Mouse (Mus musculus) embryonic facial prominence, embryonic 15.5 days (tissue): ENCODE results near the gene Nell1. TPM values are rescaled to one million over a fixed set of nuclear protein-coding genes. Genes with fewer than 3 reads are reported as not detected.

Experiments
- ATAC-seq: fragments of 200-750 bp; cut with Nextera tagmentation; 2 replicates; pipeline ENCODE4 v1.8.0; 2017; ENCODE audit warnings: low read depth, moderate TSS enrichment; ENCODE audit not compliant: insufficient number of reproducible peaks, low FRiP score, low TSS enrichment
- H3K27ac ChIP-seq: fragments of 300-500 bp; sonication (generic); replicated peaks from 2 replicates; pipeline ENCODE4 v1.5.1; 2015; ENCODE audit warnings: mild to moderate bottlenecking, inconsistent platforms
- H3K27me3 ChIP-seq: fragments of 300-500 bp; sonication (generic); 2 replicates; pipeline ENCODE4 v1.6.1; 2015; ENCODE audit warnings: inconsistent platforms
- H3K36me3 ChIP-seq: fragments of 300-500 bp; sonication (generic); 2 replicates; pipeline ENCODE4 v1.6.1; 2015; ENCODE audit warnings: mild to moderate bottlenecking, inconsistent platforms
- H3K4me1 ChIP-seq: fragments of 300-500 bp; sonication (generic); 2 replicates; pipeline ENCODE4 v1.6.1; 2015; ENCODE audit warnings: inconsistent platforms
- H3K4me2 ChIP-seq: fragments of 300-500 bp; sonication (generic); replicated peaks from 2 replicates; pipeline ENCODE4 v1.6.1; 2015; ENCODE audit warnings: mild to moderate bottlenecking, inconsistent platforms
- H3K4me3 ChIP-seq: fragments of 300-500 bp; sonication (generic); replicated peaks from 2 replicates; pipeline ENCODE4 v1.5.1; 2015; ENCODE audit warnings: mild to moderate bottlenecking, inconsistent platforms
- H3K9ac ChIP-seq: fragments of 300-500 bp; sonication (generic); 2 replicates; pipeline ENCODE4 v1.6.1; 2015; ENCODE audit warnings: inconsistent platforms
- H3K9me3 ChIP-seq: fragments of 300-500 bp; sonication (generic); replicated peaks from 2 replicates; pipeline ENCODE4 v1.6.1; 2016; ENCODE audit warnings: inconsistent platforms
- WGBS: fragments of 180-500 bp; shearing (Covaris S2); methylation state at CpG from one replicate; pipeline ENCODE4 v1.1.7; 2015; 5-methylcytosine and 5-hydroxymethylcytosine counted together
- polyA plus RNA-seq: library from polyadenylated mRNA; unstranded; fragments of >200 nt; fragmentation: Nextera tagmentation; extraction: Ambion mirVana; gene quantifications from 2 replicates; pipeline ENCODE4 v1.2.1, GENCODE M21; 2015

The Nell1 gene
- polyA plus RNA-seq, 1 experiment from 2014 or later = 6.9 TPM

- no peak overlapping the region for H3K27ac ChIP-seq
- no peak overlapping the region for H3K9ac ChIP-seq
- H3K36me3 ChIP-seq = no peaks in the 10 kb centered on the region
- no peak overlapping the region for H3K4me2 ChIP-seq
- no peaks in the 10 kb centered on the region for H3K27me3 ChIP-seq
- H3K9me3 ChIP-seq = no peaks in the 10 kb centered on the region
- H3K4me3 ChIP-seq = no peak overlapping the region
- ATAC-seq = no peak
- H3K4me1 ChIP-seq = no peaks in the 10 kb centered on the region
- 87% methylated on average over 7 of the region's 7 CpGs for WGBS
These were observed 219.3 kb downstream of the Nell1 start for GRCm38 (mm10) chr7:50193955-50194354.

DNA sequence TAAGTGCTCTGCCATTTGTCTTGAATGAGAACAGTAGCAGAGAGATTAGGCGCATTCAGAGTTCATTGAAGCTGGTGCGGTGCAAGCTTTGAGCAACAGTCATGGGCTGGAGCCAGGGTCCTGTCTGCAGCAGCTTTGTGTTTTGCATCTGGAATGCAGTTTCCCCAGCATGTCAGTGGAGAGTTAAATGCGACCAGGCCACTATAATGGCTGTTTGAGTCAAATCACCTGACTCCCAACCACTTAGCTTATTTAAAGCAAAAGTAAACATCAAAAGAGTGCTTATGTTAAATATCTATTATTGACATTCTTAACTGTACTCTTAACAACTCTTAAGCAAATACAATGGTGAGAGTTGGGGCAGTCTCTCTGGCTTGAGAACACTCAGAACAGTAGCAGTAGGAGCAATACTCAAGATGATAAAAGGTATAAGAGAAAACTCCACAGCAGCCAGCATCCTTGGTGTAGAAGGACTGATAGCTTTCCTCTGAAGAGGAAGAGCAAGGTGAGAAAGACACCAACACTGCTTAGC, 220.5 kb downstream of the Nell1 start:
- H3K9ac ChIP-seq = no peak overlapping the region
- H3K4me2 ChIP-seq = no peak overlapping the region
- no peaks in the 10 kb centered on the region for H3K4me1 ChIP-seq
- H3K9me3 ChIP-seq = no peaks in the 10 kb centered on the region
- no peak overlapping the region for H3K27ac ChIP-seq
- ATAC-seq = no peak
- no peaks in the 10 kb centered on the region for H3K27me3 ChIP-seq
- H3K4me3 ChIP-seq = no peak overlapping the region
- H3K36me3 ChIP-seq = no peaks in the 10 kb centered on the region
- 55% methylated on average over 3 of the region's 3 CpGs for WGBS

GRCm38 (mm10) chr7:50205268-50205667, 230.6 kb downstream of the Nell1 start:
- Histone ChIP-seq H3K27me3 (no peaks in the 10 kb centered on the region), H3K36me3 (no peaks in the 10 kb centered on the region), H3K4me3 (no peak overlapping the region), H3K27ac (peak overlapping the region; percentile 52), H3K9me3 (no peaks in the 10 kb centered on the region), H3K4me2 (no peak overlapping the region), H3K4me1 (peaks cover 6% of the 10 kb centered on the region), H3K9ac (no peak overlapping the region)
- ATAC-seq = peak; percentile 92
- 12% methylated on average over 2 of the region's 2 CpGs for WGBS

DNA sequence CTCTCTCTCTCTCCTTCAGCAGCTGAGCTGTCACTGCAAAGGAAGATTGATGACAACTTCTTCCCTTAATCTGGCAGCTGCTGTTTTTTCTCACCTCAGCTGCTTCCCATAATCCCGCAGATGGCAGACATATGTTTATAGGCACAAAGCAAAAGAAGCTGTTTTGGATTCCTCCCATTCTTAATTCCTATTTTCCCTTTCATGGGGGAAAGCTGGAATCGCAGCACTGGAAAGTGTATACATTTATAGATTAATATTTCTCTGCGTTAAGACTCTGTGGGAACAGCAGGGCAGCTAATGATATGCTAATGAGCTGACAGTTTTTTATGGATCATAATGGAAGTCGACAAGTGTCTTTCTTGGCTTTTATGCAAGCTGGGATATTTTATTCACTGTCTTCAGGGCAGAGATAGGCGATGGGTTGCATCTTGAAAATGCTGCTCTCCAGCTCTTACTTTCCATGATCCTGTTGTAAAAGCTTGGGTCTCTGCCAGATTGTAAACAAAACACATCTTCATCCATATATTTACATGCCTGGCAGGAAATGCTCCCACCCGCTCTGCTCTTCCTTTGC, 236.1 kb downstream of the Nell1 start:
- no peak overlapping the region for H3K4me2 ChIP-seq
- ATAC-seq = no peak

DNA sequence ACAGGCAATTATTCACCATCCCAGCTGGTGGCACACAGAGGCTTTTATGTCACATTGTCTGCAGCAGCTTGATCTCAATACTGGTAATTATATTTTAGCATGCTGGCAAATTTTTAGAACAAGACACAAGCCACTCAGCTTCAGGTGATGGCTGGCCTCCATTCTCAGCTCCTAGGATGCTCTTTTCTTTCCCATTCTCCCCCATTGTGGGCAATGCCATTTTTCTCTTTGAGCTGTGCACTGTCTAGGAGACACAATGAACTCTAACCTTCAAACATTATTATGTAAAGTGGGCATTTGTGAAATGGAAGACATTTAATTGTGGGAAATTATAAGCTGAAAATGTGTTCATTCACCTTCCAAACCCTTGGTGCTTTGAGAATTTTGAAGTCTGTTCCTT, 247.2 kb downstream of the Nell1 start:
- peaks cover 4% of the 10 kb centered on the region for H3K4me1 ChIP-seq
- H3K27ac ChIP-seq = no peak overlapping the region
- no peaks in the 10 kb centered on the region for H3K27me3 ChIP-seq
- no peak overlapping the region for H3K4me3 ChIP-seq
- no peak overlapping the region for H3K9ac ChIP-seq
- H3K9me3 ChIP-seq = no peaks in the 10 kb centered on the region
- ATAC-seq = no peak
- H3K36me3 ChIP-seq = no peaks in the 10 kb centered on the region
- no peak overlapping the region for H3K4me2 ChIP-seq

More for the DNA sequence above, 236.1 kb downstream of the Nell1 start:
- Histone ChIP-seq H3K27ac (peak overlapping the region; percentile 59), H3K4me1 (peaks cover 10% of the 10 kb centered on the region), H3K9ac (no peak overlapping the region), H3K9me3 (peaks cover 3% of the 10 kb centered on the region; the same call in 1 of the 2 replicates), H3K36me3 (no peaks in the 10 kb centered on the region), H3K4me3 (no peak overlapping the region), H3K27me3 (no peaks in the 10 kb centered on the region)
- 24% methylated on average over 6 of the region's 6 CpGs for WGBS

GRCm38 (mm10) chr7:50226621-50227020, 252.0 kb downstream of the Nell1 start:
- WGBS = 88% methylated on average over 2 of the region's 2 CpGs
- no peak overlapping the region for H3K4me2 ChIP-seq

GRCm38 (mm10) chr7:50228273-50228672, 253.6 kb downstream of the Nell1 start:
- no peaks in the 10 kb centered on the region for H3K36me3 ChIP-seq
- no peak overlapping the region for H3K9ac ChIP-seq
- no peaks in the 10 kb centered on the region for H3K27me3 ChIP-seq
- no peak for ATAC-seq
- no peak overlapping the region for H3K27ac ChIP-seq
- H3K9me3 ChIP-seq = no peaks in the 10 kb centered on the region
- 59% methylated on average over 4 of the region's 4 CpGs for WGBS
- no peak overlapping the region for H3K4me3 ChIP-seq
- H3K4me1 ChIP-seq = no peaks in the 10 kb centered on the region
- H3K4me2 ChIP-seq = no peak overlapping the region

More at GRCm38 (mm10) chr7:50226621-50227020, 252.0 kb downstream of the Nell1 start:
- Histone ChIP-seq H3K9ac (no peak overlapping the region), H3K36me3 (no peaks in the 10 kb centered on the region), H3K4me3 (no peak overlapping the region), H3K9me3 (no peaks in the 10 kb centered on the region), H3K27ac (no peak overlapping the region), H3K4me1 (no peaks in the 10 kb centered on the region), H3K27me3 (no peaks in the 10 kb centered on the region)
- no peak for ATAC-seq

GRCm38 (mm10) chr7:50241213-50241612, 266.5 kb downstream of the Nell1 start:
- no peaks in the 10 kb centered on the region for H3K9me3 ChIP-seq
- H3K27me3 ChIP-seq = no peaks in the 10 kb centered on the region
- no peaks in the 10 kb centered on the region for H3K36me3 ChIP-seq
- H3K4me1 ChIP-seq = no peaks in the 10 kb centered on the region
- no peak overlapping the region for H3K27ac ChIP-seq
- no peak overlapping the region for H3K4me3 ChIP-seq
- H3K4me2 ChIP-seq = no peak overlapping the region
- 76% methylated on average over 4 of the region's 4 CpGs for WGBS
- H3K9ac ChIP-seq = no peak overlapping the region
- no peak for ATAC-seq

- 28% methylated on average over 5 of the region's 5 CpGs for WGBS
- ATAC-seq = no peak
- no peak overlapping the region for H3K27ac ChIP-seq
- H3K27me3 ChIP-seq = no peaks in the 10 kb centered on the region
- H3K4me1 ChIP-seq = no peaks in the 10 kb centered on the region
- H3K36me3 ChIP-seq = no peaks in the 10 kb centered on the region
- no peak overlapping the region for H3K4me3 ChIP-seq
- H3K9me3 ChIP-seq = no peaks in the 10 kb centered on the region
- no peak overlapping the region for H3K4me2 ChIP-seq
- H3K9ac ChIP-seq = no peak overlapping the region
These were observed 267.1 kb downstream of the Nell1 start for GRCm38 (mm10) chr7:50241634-50242273.

DNA sequence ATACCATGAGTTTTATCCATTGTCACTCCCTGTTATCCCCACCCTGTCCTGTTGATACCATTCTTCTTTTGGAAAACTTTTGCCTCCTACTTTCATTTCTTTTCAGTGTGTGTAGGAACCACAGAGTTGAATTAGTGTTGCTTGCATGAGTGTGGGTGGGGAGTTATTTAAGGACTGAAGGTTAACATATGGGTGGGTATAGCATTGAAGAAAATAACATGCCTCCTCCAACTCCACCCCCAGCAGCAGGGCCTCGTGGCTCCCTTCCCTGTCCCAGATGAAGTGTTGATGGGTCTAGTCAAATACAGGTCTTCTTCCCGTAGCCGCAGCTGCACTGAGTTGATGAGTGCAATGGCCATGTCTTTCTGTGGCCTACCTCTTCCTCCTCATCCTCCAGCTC, 278.5 kb downstream of the Nell1 start:
- ATAC-seq = no peak
- Histone ChIP-seq H3K27ac (no peak overlapping the region), H3K36me3 (no peaks in the 10 kb centered on the region), H3K4me3 (no peak overlapping the region), H3K9ac (no peak overlapping the region), H3K4me1 (no peaks in the 10 kb centered on the region), H3K4me2 (no peak overlapping the region), H3K9me3 (no peaks in the 10 kb centered on the region), H3K27me3 (no peaks in the 10 kb centered on the region)
- WGBS = 70% methylated on average over 3 of the region's 3 CpGs

DNA sequence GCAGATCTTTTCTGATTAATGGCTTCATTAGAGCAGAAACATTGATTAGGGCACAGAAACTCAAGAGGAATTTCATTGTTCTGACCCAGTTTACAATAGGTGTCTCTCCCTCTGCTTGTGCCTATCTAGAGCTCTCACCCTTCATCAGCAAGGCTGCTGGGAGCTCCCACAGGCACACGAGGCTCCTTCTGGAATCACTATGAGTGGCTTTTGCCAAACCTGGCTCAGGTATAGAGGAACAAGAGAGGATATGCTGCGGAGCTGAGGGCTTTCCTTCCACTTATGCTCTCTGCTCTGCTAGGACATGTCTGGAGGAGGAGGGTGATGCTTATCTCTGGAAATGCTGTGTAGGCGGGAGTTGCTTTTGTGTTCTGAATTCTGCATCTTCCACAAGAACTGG, 285.4 kb downstream of the Nell1 start:
- Histone ChIP-seq H3K4me2 (no peak overlapping the region), H3K4me3 (no peak overlapping the region), H3K4me1 (no peaks in the 10 kb centered on the region), H3K36me3 (no peaks in the 10 kb centered on the region), H3K9ac (no peak overlapping the region), H3K27ac (no peak overlapping the region), H3K27me3 (no peaks in the 10 kb centered on the region), H3K9me3 (no peaks in the 10 kb centered on the region)
- no peak for ATAC-seq
- 62% methylated on average over 3 of the region's 3 CpGs for WGBS

DNA sequence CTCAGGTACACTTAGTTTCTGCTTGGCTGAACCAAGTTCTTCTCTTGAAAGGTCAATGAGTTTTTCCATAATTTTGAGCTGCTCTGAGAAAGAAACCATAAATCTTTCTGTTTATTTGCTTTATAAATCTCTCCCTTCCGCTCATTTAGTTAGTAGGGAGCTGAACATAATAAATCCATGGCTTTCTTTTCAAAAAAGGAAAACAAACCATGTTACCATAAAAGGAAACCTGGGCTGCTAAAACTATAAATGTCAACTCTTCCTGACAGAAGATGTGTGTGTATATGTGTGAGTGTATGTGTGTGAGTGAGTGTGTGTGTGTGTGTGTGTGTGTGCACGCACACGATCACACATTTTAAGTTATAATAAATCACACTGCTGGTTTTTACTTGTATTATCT, 320.8 kb downstream of the Nell1 start:
- no peaks in the 10 kb centered on the region for H3K9me3 ChIP-seq
- H3K27ac ChIP-seq = no peak overlapping the region
- 89% methylated on average over 3 of the region's 3 CpGs for WGBS
- no peaks in the 10 kb centered on the region for H3K4me1 ChIP-seq
- H3K4me2 ChIP-seq = no peak overlapping the region
- no peaks in the 10 kb centered on the region for H3K27me3 ChIP-seq
- H3K4me3 ChIP-seq = no peak overlapping the region
- H3K36me3 ChIP-seq = no peaks in the 10 kb centered on the region
- no peak overlapping the region for H3K9ac ChIP-seq
- ATAC-seq = no peak
